Mouse (Mus musculus) intestine, embryonic 14.5 days (tissue): Measurements from ENCODE around the gene Atp6v1g1. TPM values are rescaled to one million over a fixed set of nuclear protein-coding genes. Genes with fewer than 3 reads are reported as not detected.
A peak's percentile ranks its signal among the peaks of the same experiment; 100 is the strongest.

Experiments
- ATAC-seq: fragments of 200-750 bp; cut with Nextera tagmentation; replicated peaks from 2 replicates; pipeline ENCODE4 v1.8.0; 2017; ENCODE audit warnings: low read depth, moderate number of reproducible peaks, moderate TSS enrichment, moderate library complexity; ENCODE audit not compliant: low FRiP score, low TSS enrichment
- DNase-seq: peaks from one replicate; pipeline ENCODE4 v3.0.0-alpha.2; 2018; ENCODE audit warnings: low spot score
- H3K27ac ChIP-seq: fragments of 300-500 bp; sonication (generic); 2 replicates; pipeline ENCODE4 v1.5.1; 2014; ENCODE audit warnings: low read depth, mild to moderate bottlenecking, control low read depth
- H3K27me3 ChIP-seq: fragments of 300-500 bp; sonication (generic); replicated peaks from 2 replicates; pipeline ENCODE4 v1.6.1; 2014; ENCODE audit warnings: low read length, control low read depth; ENCODE audit not compliant: control insufficient read depth, insufficient read depth
- H3K36me3 ChIP-seq: fragments of 300-500 bp; sonication (generic); 2 replicates; pipeline ENCODE4 v1.6.1; 2014; ENCODE audit warnings: low read length, control low read depth; ENCODE audit not compliant: control insufficient read depth, insufficient read depth
- H3K4me1 ChIP-seq: fragments of 300-500 bp; sonication (generic); replicated peaks from 2 replicates; pipeline ENCODE4 v1.6.1; 2014; ENCODE audit warnings: low read length, control low read depth, mixed read lengths; ENCODE audit not compliant: control insufficient read depth, insufficient read depth
- H3K4me2 ChIP-seq: fragments of 300-500 bp; sonication (generic); 2 replicates; pipeline ENCODE4 v1.6.1; 2014; ENCODE audit warnings: low read length
- H3K4me3 ChIP-seq: fragments of 300-500 bp; sonication (generic); 2 replicates; pipeline ENCODE4 v1.5.1; 2014; ENCODE audit warnings: low read depth, low read length, control low read depth, mixed read lengths
- H3K9ac ChIP-seq: fragments of 300-500 bp; sonication (generic); 2 replicates; pipeline ENCODE4 v1.6.1; 2014; ENCODE audit warnings: mild to moderate bottlenecking, low read length
- H3K9me3 ChIP-seq: fragments of 300-500 bp; sonication (generic); 2 replicates; pipeline ENCODE4 v1.6.1; 2016; ENCODE audit warnings: low read length, control low read depth; ENCODE audit not compliant: control insufficient read depth
- WGBS: fragments of 180-500 bp; shearing (Covaris S2); extraction: QIAGEN DNeasy Blood & Tissue Kit; methylation state at CpG from one replicate; pipeline ENCODE4 v1.1.7; 2014; 5-methylcytosine and 5-hydroxymethylcytosine counted together
- polyA plus RNA-seq: library from polyadenylated mRNA; unstranded; fragments of >200 nt; fragmentation: Nextera tagmentation; extraction: Ambion mirVana; gene quantifications from 2 replicates; pipeline ENCODE4 v1.2.1, GENCODE M21; 2014

Gene Atp6v1g1
- polyA plus RNA-seq, result 264 and 277 TPM in 2 replicates

DNA sequence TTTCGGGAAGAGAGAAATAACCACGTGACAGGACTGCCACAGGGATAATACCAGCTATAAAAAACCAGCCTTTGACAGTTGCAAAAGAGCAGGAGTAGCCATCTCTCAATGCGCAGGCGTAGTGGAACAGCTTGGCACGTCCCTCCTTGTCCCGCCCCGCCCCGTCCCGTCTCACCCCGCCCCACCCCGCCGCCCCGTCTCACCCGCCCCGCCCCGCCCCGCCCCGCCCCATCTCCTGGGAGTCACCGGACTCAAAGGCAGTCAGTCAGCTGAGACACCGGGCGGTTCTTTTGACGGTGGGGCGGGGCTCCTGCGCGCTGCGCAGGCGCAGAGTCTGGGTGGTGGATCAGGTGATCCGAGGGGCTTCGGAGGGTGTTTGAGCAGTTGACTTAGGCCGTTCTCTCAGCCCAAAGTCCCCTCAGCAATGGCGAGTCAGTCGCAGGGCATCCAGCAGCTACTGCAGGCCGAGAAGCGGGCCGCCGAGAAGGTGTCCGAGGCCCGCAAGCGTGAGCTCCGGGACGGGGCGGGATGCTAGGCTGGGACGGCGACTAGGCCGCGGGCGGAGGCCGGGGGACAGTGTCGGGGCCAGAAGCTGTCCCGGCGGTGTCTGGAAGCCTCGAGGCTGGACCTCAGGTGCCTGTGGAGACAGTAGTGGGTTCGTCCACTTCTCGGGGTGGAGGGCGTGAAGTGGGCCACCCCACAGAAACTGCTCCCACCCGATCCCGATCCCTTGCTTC, at the start of gene Atp6v1g1:
Gene Atp6v1g1, plus strand, starts transcription at position 279 of the 737 bp plus-strand sequence.
- Histone ChIP-seq H3K9me3 (no peaks in the 10 kb centered on the region), H3K27ac (peak within 1 kb of the TSS; percentile 73), H3K4me1 (peaks cover 24% of the 10 kb centered on the region), H3K36me3 (peaks cover 13% of the 10 kb centered on the region), H3K27me3 (no peaks in the 10 kb centered on the region), H3K4me2 (peak within 1 kb of the TSS; percentile 93), H3K4me3 (peak within 1 kb of the TSS; percentile 86), H3K9ac (peak within 1 kb of the TSS; percentile 80)
- under 1% methylated on average over 57 of the region's 57 CpGs for WGBS
- ATAC-seq (peak; percentile 95), DNase-seq (peak; percentile 96)

DNA sequence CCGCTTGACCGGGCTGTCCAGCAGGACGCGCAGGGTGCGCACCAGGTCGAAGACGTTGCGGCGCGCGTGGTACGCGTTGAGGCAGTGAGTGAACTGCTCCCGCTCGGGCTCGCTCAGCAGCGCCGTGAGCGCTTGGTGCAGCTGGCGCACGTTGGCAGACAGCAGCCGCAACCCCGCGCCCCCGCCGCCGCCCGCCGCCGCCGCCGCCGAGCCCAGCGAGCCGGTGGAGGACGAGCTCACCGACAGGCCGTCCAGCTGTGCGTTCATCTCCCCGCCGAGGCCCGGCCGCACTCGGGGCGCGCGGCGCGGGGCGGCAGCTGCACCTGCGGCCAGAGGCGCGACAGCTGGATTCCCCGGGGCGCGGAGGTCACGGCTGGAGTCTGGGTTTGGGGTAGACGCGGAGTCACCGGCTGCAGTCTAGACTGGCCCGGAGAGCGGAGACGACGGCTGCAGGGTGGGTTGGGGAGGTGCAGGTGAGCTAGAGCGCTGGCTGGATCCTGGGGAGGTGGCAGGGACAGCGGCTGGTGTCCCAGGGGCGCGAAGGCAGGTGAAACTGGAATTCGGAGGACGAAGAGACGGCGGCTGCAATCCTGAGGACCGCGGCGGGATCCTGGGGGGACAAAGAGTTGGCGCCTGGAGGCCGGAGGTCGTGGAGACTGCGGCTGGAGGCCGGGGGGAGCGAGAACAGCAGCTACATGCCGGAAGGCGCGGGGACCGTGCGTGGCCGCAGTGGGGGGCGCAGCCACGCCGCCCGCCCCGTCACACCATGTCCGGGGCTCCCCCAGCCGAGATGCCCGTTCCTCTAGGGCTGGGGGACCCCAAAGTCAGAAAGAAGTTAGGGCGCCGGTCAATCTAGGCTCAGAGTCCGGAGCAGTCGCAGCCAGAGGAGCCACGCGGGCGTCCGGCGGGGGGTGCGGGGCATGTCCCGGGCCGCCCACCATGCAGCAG, 49.3 kb upstream of the Atp6v1g1 start:
- WGBS, result under 1% methylated on average over 79 of the region's 107 CpGs
- peak overlapping the region; percentile 74 for H3K4me2 ChIP-seq
- peak; percentile 82 for DNase-seq
- no peaks in the 10 kb centered on the region for H3K9me3 ChIP-seq
- no peaks in the 10 kb centered on the region for H3K36me3 ChIP-seq
- H3K27ac ChIP-seq, result no peak overlapping the region
- H3K4me3 ChIP-seq, result peak overlapping the region; percentile 55
- peaks cover 14% of the 10 kb centered on the region; the same call in 1 of the 2 replicates for H3K4me1 ChIP-seq
- H3K9ac ChIP-seq, result peak overlapping the region; percentile 69
- H3K27me3 ChIP-seq, result peaks cover 9% of the 10 kb centered on the region; the same call in 1 of the 2 replicates
- peak; percentile 53 for ATAC-seq

GRCm38 (mm10) chr4:63495915-63496278, 48.7 kb upstream of the Atp6v1g1 start, which contains the start of gene Whrn:
TSS of gene Whrn (minus strand) at chr4:63495991.
- WGBS, result under 1% methylated on average over 30 of the region's 34 CpGs
- H3K27ac ChIP-seq, result no peak within 1 kb of the TSS
- peak within 1 kb of the TSS; percentile 74 for H3K4me2 ChIP-seq
- peaks cover 9% of the 10 kb centered on the region; the same call in 1 of the 2 replicates for H3K27me3 ChIP-seq
- H3K36me3 ChIP-seq, result no peaks in the 10 kb centered on the region
- DNase-seq (peak; percentile 90), ATAC-seq (peak; percentile 82)
- H3K9ac ChIP-seq, result peak within 1 kb of the TSS; percentile 69
- peaks cover 14% of the 10 kb centered on the region; the same call in 1 of the 2 replicates for H3K4me1 ChIP-seq
- H3K9me3 ChIP-seq, result no peaks in the 10 kb centered on the region
- H3K4me3 ChIP-seq, result peak within 1 kb of the TSS; percentile 55

GRCm38 (mm10) chr4:63496312-63496711, 48.3 kb upstream of the Atp6v1g1 start:
- Histone ChIP-seq H3K27me3 (peaks cover 9% of the 10 kb centered on the region; the same call in 1 of the 2 replicates), H3K27ac (no peak overlapping the region), H3K4me2 (peak overlapping the region; percentile 74), H3K4me3 (peak overlapping the region; percentile 55), H3K9me3 (no peaks in the 10 kb centered on the region), H3K4me1 (peaks cover 14% of the 10 kb centered on the region; the same call in 1 of the 2 replicates), H3K36me3 (no peaks in the 10 kb centered on the region), H3K9ac (peak overlapping the region; percentile 69)
- ATAC-seq (no peak; the same call in 1 of the 2 replicates), DNase-seq (no peak)
- WGBS, result 17% methylated on average over 5 of the region's 6 CpGs

DNA sequence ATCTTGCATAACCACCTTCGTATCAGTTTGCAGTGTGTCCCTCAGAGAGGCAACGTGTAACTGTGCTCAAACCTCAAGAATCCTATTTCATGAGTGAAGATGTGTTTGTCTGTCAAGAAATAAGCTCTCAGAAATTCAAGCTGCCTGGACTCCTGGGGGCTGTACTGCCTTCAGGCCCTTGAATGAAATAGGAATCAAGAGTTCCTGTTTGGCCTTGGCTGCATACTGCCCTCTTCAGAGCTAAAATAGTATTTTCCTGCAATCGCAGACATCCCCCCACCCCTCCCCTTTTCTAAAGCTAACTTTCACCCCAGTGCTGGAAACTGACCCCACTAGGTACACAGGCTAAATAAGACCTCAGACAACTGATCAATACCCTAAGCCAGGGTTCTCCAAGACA, 46.2 kb upstream of the Atp6v1g1 start:
- Histone ChIP-seq H3K9me3 (no peaks in the 10 kb centered on the region), H3K27ac (no peak overlapping the region)
- no peak for DNase-seq

GRCm38 (mm10) chr4:63501050-63501449, 43.5 kb upstream of the Atp6v1g1 start:
- Histone ChIP-seq H3K4me1 (0 out of 2 replicates have a peak, but pooled peaks cover 4% of the 10 kb centered on the region), H3K4me3 (no peak overlapping the region), H3K36me3 (no peaks in the 10 kb centered on the region), H3K27ac (no peak overlapping the region), H3K27me3 (no peaks in the 10 kb centered on the region), H3K9ac (no peak overlapping the region), H3K9me3 (no peaks in the 10 kb centered on the region), H3K4me2 (no peak overlapping the region)
- WGBS, result 66% methylated on average over 5 of the region's 5 CpGs
- no peak for DNase-seq
- no peak for ATAC-seq

More for the DNA sequence above, 46.2 kb upstream of the Atp6v1g1 start:
- Histone ChIP-seq H3K4me3 (no peak overlapping the region), H3K4me1 (peaks cover 14% of the 10 kb centered on the region; the same call in 1 of the 2 replicates), H3K27me3 (peaks cover 9% of the 10 kb centered on the region; the same call in 1 of the 2 replicates), H3K4me2 (no peak overlapping the region), H3K36me3 (no peaks in the 10 kb centered on the region), H3K9ac (no peak overlapping the region)
- 37% methylated on average over 3 of the region's 3 CpGs for WGBS
- ATAC-seq, result no peak

- no peak for DNase-seq
- 71% methylated on average over 5 of the region's 5 CpGs for WGBS
- H3K4me1 ChIP-seq, result no peaks in the 10 kb centered on the region
These were observed 40.6 kb upstream of the Atp6v1g1 start for GRCm38 (mm10) chr4:63503949-63504348.

GRCm38 (mm10) chr4:63507478-63507877, 37.1 kb upstream of the Atp6v1g1 start:
- Histone ChIP-seq H3K27ac (no peak overlapping the region), H3K4me2 (no peak overlapping the region), H3K36me3 (no peaks in the 10 kb centered on the region), H3K4me3 (no peak overlapping the region), H3K9me3 (no peaks in the 10 kb centered on the region), H3K4me1 (no peaks in the 10 kb centered on the region), H3K9ac (no peak overlapping the region), H3K27me3 (no peaks in the 10 kb centered on the region)
- no peak for ATAC-seq
- WGBS, result 79% methylated on average over 5 of the region's 5 CpGs
- DNase-seq, result no peak

More at GRCm38 (mm10) chr4:63503949-63504348, 40.6 kb upstream of the Atp6v1g1 start:
- H3K9me3 ChIP-seq, result no peaks in the 10 kb centered on the region
- H3K27ac ChIP-seq, result no peak overlapping the region
- no peak overlapping the region for H3K9ac ChIP-seq
- no peak overlapping the region for H3K4me2 ChIP-seq
- H3K27me3 ChIP-seq, result no peaks in the 10 kb centered on the region
- no peak for ATAC-seq
- H3K4me3 ChIP-seq, result no peak overlapping the region
- no peaks in the 10 kb centered on the region for H3K36me3 ChIP-seq
